Mouse (Mus musculus) midbrain, embryonic 15.5 days (tissue): ENCODE measurements around the gene Tgfbrap1. TPM values are rescaled to one million over a fixed set of nuclear protein-coding genes. Genes with fewer than 3 reads are reported as not detected.

ENCODE experiments used
- microRNA-seq: library from miRNA; unstranded; fragments of <30 nt; microRNA quantifications from one replicate; pipeline ENCODE4, GENCODE M21; 2016
- polyA plus RNA-seq: library from polyadenylated mRNA; unstranded; fragments of >200 nt; fragmentation: Nextera tagmentation; extraction: Ambion mirVana; gene quantifications from 2 replicates; pipeline ENCODE4 v1.2.1, GENCODE M21; 2015

Tgfbrap1 gene
- polyA plus RNA-seq, 1 experiment from 2014 or later = 19.1 TPM

Small RNA genes within 50 kb of the gene (microRNA-seq; reads per million reads assigned to microRNA genes)
- gene Gm24001 = not detected

Other genes starting within 250 kb of the Tgfbrap1 start
- 29.3 and 35.4 TPM in 2 replicates for gene Mrps9, start 247.4 kb downstream of the Tgfbrap1 start, polyA plus RNA-seq
- 17.9 TPM in 2 replicates for gene Gpr45, start 145.8 kb downstream of the Tgfbrap1 start, polyA plus RNA-seq
- 54.0 and 54.5 TPM in 2 replicates for gene AI597479, start 73 bp upstream of the Tgfbrap1 start, polyA plus RNA-seq
- gene Fhl2, start 98.3 kb upstream of the Tgfbrap1 start, polyA plus RNA-seq = 24.7 and 25.7 TPM in 2 replicates